Mouse (Mus musculus) regulatory T cell (primary cell): ENCODE measurements at regions not wholly inside any gene's neighbourhood (a gene's known extent, or its start where the extent isn't known, plus 50 kb on each side); places are given as distances from the start of the nearest gene placed in this dataset.

Experiments
- in situ Hi-C: fragments of 300-600 bp; cut with MboI, MseI; formaldehyde crosslinking; loops from one replicate; pipeline ENCODE4 v1.15.1; 2025; ENCODE audit warnings: high pct_unique_total_duplicates

GRCm38 (mm10) chr1:60823006-60823665 is 63.7 kb upstream of the Ctla4 start:
- in situ Hi-C loops = loop anchor here (25.0 kb wide), 1 partner anchor 814 kb away; the partner anchor contains the start of gene Pard3b

GRCm38 (mm10) chr1:60824218-60825125 is 62.3 kb upstream of the Ctla4 start:
- in situ Hi-C loops = loop anchor here (25.0 kb wide), 1 partner anchor 813 kb away; the partner anchor contains the start of gene Pard3b

- in situ Hi-C loops = no loop called here
Measured at GRCm38 (mm10) chr1:60825256-60826186, 61.3 kb upstream of the Ctla4 start.

GRCm38 (mm10) chr1:60826981-60827380 is 59.8 kb upstream of the Ctla4 start:
- in situ Hi-C loops = no loop called here

GRCm38 (mm10) chr1:60828152-60828551 is 58.6 kb upstream of the Ctla4 start:
- in situ Hi-C loops = no loop called here

GRCm38 (mm10) chr1:60829849-60830248 is 57.0 kb upstream of the Ctla4 start:
- in situ Hi-C loops = no loop called here

- in situ Hi-C loops = no loop called here
Measured at GRCm38 (mm10) chr1:60833668-60834067, 53.1 kb upstream of the Ctla4 start.
